Mouse (Mus musculus) hindbrain, embryonic 14.5 days (tissue): ENCODE data around the gene Gm44. TPM values are rescaled to one million over a fixed set of nuclear protein-coding genes. Genes with fewer than 3 reads are reported as not detected.
A peak's percentile ranks its signal among the peaks of the same experiment; 100 is the strongest.
"Not testable (repeated sequence)": the region's sequence is repeated elsewhere in the genome, so short reads cannot be mapped to it uniquely, and the experiment has no call there.

Experiments
- ATAC-seq: fragments of 200-750 bp; cut with Nextera tagmentation; 2 replicates; pipeline ENCODE4 v1.8.0; 2017; ENCODE audit warnings: moderate number of reproducible peaks, mild to moderate bottlenecking, moderate TSS enrichment, moderate library complexity; ENCODE audit not compliant: low FRiP score
- DNase-seq: peaks from one replicate; pipeline ENCODE4 v3.0.0-alpha.2; 2015; ENCODE audit warnings: low spot score
- H3K27ac ChIP-seq: fragments of 300-500 bp; sonication (generic); 2 replicates; pipeline ENCODE4 v1.5.1; 2014; ENCODE audit warnings: mild to moderate bottlenecking, moderate library complexity
- H3K27me3 ChIP-seq: fragments of 300-500 bp; sonication (generic); 2 replicates; pipeline ENCODE4 v1.6.1; 2014; ENCODE audit warnings: mild to moderate bottlenecking, low read length, mixed read lengths; ENCODE audit not compliant: control insufficient read depth, insufficient read depth
- H3K36me3 ChIP-seq: fragments of 300-500 bp; sonication (generic); replicated peaks from 2 replicates; pipeline ENCODE4 v1.6.1; 2014; ENCODE audit not compliant: control insufficient read depth, insufficient read depth
- H3K4me1 ChIP-seq: fragments of 300-500 bp; sonication (generic); replicated peaks from 2 replicates; pipeline ENCODE4 v1.6.1; 2014; ENCODE audit warnings: antibody characterized with exemption, low read length, mixed read lengths; ENCODE audit not compliant: control insufficient read depth, insufficient read depth
- H3K4me2 ChIP-seq: fragments of 300-500 bp; sonication (generic); replicated peaks from 2 replicates; pipeline ENCODE4 v1.6.1; 2014; ENCODE audit warnings: mild to moderate bottlenecking, moderate library complexity
- H3K4me3 ChIP-seq: fragments of 300-500 bp; sonication (generic); replicated peaks from 2 replicates; pipeline ENCODE4 v1.5.1; 2014; ENCODE audit warnings: mild to moderate bottlenecking, low read length
- H3K9ac ChIP-seq: fragments of 300-500 bp; sonication (generic); 2 replicates; pipeline ENCODE4 v1.6.1; 2014
- H3K9me3 ChIP-seq: fragments of 300-500 bp; sonication (generic); 2 replicates; pipeline ENCODE4 v1.6.1; 2016; ENCODE audit warnings: low read length; ENCODE audit not compliant: control insufficient read depth
- WGBS: fragments of 180-500 bp; shearing (Covaris S2); extraction: QIAGEN DNeasy Blood & Tissue Kit; methylation state at CpG from one replicate; pipeline ENCODE4 v1.1.7; 2014; 5-methylcytosine and 5-hydroxymethylcytosine counted together
- polyA plus RNA-seq: library from polyadenylated mRNA; unstranded; fragments of >200 nt; fragmentation: Nextera tagmentation; extraction: Ambion mirVana; gene quantifications from 2 replicates; pipeline ENCODE4 v1.2.1, GENCODE M21; 2014

The Gm44 gene
- polyA plus RNA-seq, result not detected in 2 replicates

- Histone ChIP-seq H3K9ac (no peak within 1 kb of the TSS), H3K9me3 (no peaks in the 10 kb centered on the region), H3K4me2 (no peak within 1 kb of the TSS), H3K4me3 (no peak within 1 kb of the TSS), H3K27ac (no peak within 1 kb of the TSS), H3K27me3 (no peaks in the 10 kb centered on the region), H3K4me1 (no peaks in the 10 kb centered on the region), H3K36me3 (no peaks in the 10 kb centered on the region)
- DNase-seq (no peak), ATAC-seq (no peak)
- WGBS, result 93% methylated on average over 4 of the region's 4 CpGs
Observed at GRCm38 (mm10) chrX:90891842-90892241, at the start of gene Gm44. Gene Gm44 (plus strand): TSS chrX:90892142.

GRCm38 (mm10) chrX:90927989-90928388 is 36.0 kb downstream of the Gm44 start:
- Histone ChIP-seq H3K27me3 (no peaks in the 10 kb centered on the region), H3K27ac (no peak overlapping the region), H3K36me3 (no peaks in the 10 kb centered on the region), H3K4me1 (no peaks in the 10 kb centered on the region), H3K4me3 (no peak overlapping the region), H3K9me3 (no peaks in the 10 kb centered on the region), H3K4me2 (no peak overlapping the region), H3K9ac (no peak overlapping the region)
- no peak for ATAC-seq
- DNase-seq, result peak; percentile 25
- WGBS, result 60% methylated on average over 1 of the region's 1 CpGs

GRCm38 (mm10) chrX:90938211-90938610 is 46.3 kb downstream of the Gm44 start:
- H3K9ac ChIP-seq, H3K9me3 ChIP-seq, H3K4me1 ChIP-seq, H3K36me3 ChIP-seq, H3K4me2 ChIP-seq, H3K27me3 ChIP-seq, H3K4me3 ChIP-seq, ATAC-seq, DNase-seq, H3K27ac ChIP-seq: not testable (repeated sequence)
- 67% methylated on average over 2 of the region's 2 CpGs for WGBS
